Mouse (Mus musculus): ENCODE results near the gene 4930435E12Rik. TPM values are rescaled to one million over a fixed set of nuclear protein-coding genes. Genes with fewer than 3 reads are reported as not detected.

4930435E12Rik gene
- polyA plus RNA-seq, 1 experiment = not detected

DNA sequence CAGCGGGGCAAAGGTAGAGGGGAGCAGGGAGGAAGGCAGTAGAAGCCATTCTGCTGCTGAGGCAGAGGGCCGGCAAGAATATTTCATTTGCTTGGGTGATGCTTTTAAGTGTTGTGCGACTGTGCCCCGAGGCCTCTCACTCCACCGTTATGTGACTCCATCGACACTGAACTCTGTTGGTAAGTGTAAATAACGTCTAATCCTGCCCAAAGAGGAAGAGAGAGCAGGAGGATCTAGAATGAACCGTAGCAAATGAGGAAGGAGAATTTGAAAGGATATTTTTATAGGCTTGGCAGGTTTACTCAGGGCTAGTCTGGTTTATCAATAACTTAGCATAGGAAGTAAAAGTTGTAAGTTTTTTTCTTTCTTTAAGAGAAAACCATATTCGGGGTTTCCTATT, 59.0 kb downstream of the 4930435E12Rik start:
- Histone ChIP-seq H3K4me1 (ENCODE audit: control insufficient read depth, insufficient read depth, low read length) (no peaks in the 10 kb centered on the region), H3K4me3 (ENCODE audit: insufficient read depth, low read depth, low read length) (no peak overlapping the region), H3K27me3 (replicated peaks; ENCODE audit: control insufficient read depth, insufficient read depth, low read length) (no peaks in the 10 kb centered on the region), H3K36me3 (ENCODE audit: control insufficient read depth, insufficient read depth, low read length) (no peaks in the 10 kb centered on the region), H3K27ac (ENCODE audit: insufficient read depth, low read depth, low read length) (no peak overlapping the region)
- DNase-seq = no peak
- WGBS = 74% methylated on average over 9 of the region's 9 CpGs
- TF ChIP-seq POLR2A (IDR thresholded peaks at IDR 0.05; ENCODE audit: low read depth, low read length) = no peak
- TF ChIP-seq CTCF (conservative IDR thresholded peaks at IDR 0.05; ENCODE audit: insufficient read depth, insufficient read length, low read depth, low read length) = no peak

- H3K4me3 ChIP-seq (ENCODE audit: insufficient read depth, low read depth, low read length) = no peak overlapping the region
- H3K27ac ChIP-seq (ENCODE audit: insufficient read depth, low read depth, low read length) = no peak overlapping the region
- 93% methylated on average over 8 of the region's 8 CpGs for WGBS
- H3K4me1 ChIP-seq (ENCODE audit: control insufficient read depth, insufficient read depth, low read length) = 0 out of 2 replicates have a peak, but pooled peaks cover 2% of the 10 kb centered on the region
- TF ChIP-seq POLR2A (IDR thresholded peaks at IDR 0.05; ENCODE audit: low read depth, low read length) = no peak
- no peak for TF ChIP-seq CTCF (conservative IDR thresholded peaks at IDR 0.05; ENCODE audit: insufficient read depth, insufficient read length, low read depth, low read length)
- H3K27me3 ChIP-seq (replicated peaks; ENCODE audit: control insufficient read depth, insufficient read depth, low read length) = no peaks in the 10 kb centered on the region
- no peak for DNase-seq
- no peaks in the 10 kb centered on the region for H3K36me3 ChIP-seq (ENCODE audit: control insufficient read depth, insufficient read depth, low read length)
Observed at GRCm38 (mm10) chr16:38768386-38768785, 60.2 kb downstream of the 4930435E12Rik start.

- WGBS = 93% methylated on average over 8 of the region's 8 CpGs
- Histone ChIP-seq H3K4me1 (ENCODE audit: control insufficient read depth, insufficient read depth, low read length) (0 out of 2 replicates have a peak, but pooled peaks cover 3% of the 10 kb centered on the region), H3K36me3 (ENCODE audit: control insufficient read depth, insufficient read depth, low read length) (no peaks in the 10 kb centered on the region), H3K27ac (ENCODE audit: insufficient read depth, low read depth, low read length) (no peak overlapping the region), H3K27me3 (replicated peaks; ENCODE audit: control insufficient read depth, insufficient read depth, low read length) (no peaks in the 10 kb centered on the region), H3K4me3 (ENCODE audit: insufficient read depth, low read depth, low read length) (no peak overlapping the region)
- TF ChIP-seq POLR2A (IDR thresholded peaks at IDR 0.05; ENCODE audit: low read depth, low read length) (no peak), CTCF (conservative IDR thresholded peaks at IDR 0.05; ENCODE audit: insufficient read depth, insufficient read length, low read depth, low read length) (no peak)
- DNase-seq = no peak
Observed at GRCm38 (mm10) chr16:38767761-38768160, 60.8 kb downstream of the 4930435E12Rik start.

DNA sequence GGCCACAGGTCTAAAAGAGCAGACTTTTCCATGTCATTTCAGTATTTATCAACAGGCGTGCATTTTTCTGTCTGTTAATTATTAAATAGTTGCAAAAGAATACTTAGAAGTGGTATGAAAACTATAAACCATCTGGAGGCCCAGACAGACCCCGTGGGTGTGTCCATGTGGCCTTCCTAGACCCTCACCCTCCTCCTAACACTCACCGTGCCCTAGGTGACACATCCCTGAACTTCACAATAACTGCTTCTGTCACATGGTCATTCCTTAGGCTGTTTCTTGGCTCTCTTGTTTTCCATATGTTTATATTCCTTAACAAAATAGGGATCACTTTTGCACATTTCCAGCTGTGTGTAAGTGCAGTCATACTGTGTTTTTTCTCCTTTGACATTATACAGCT, 61.9 kb downstream of the 4930435E12Rik start:
- no peak overlapping the region for H3K27ac ChIP-seq (ENCODE audit: insufficient read depth, low read depth, low read length)
- no peak overlapping the region for H3K4me3 ChIP-seq (ENCODE audit: insufficient read depth, low read depth, low read length)
- TF ChIP-seq POLR2A (IDR thresholded peaks at IDR 0.05; ENCODE audit: low read depth, low read length) = no peak
- no peak for TF ChIP-seq CTCF (conservative IDR thresholded peaks at IDR 0.05; ENCODE audit: insufficient read depth, insufficient read length, low read depth, low read length)
- H3K27me3 ChIP-seq (replicated peaks; ENCODE audit: control insufficient read depth, insufficient read depth, low read length) = no peaks in the 10 kb centered on the region
- no peak for DNase-seq
- H3K4me1 ChIP-seq (ENCODE audit: control insufficient read depth, insufficient read depth, low read length) = 0 out of 2 replicates have a peak, but pooled peaks cover 3% of the 10 kb centered on the region
- no peaks in the 10 kb centered on the region for H3K36me3 ChIP-seq (ENCODE audit: control insufficient read depth, insufficient read depth, low read length)
- WGBS = 61% methylated on average over 3 of the region's 3 CpGs

- 0 out of 2 replicates have a peak overlapping the region, but pooled peaks have one; percentile 17 for H3K27ac ChIP-seq (ENCODE audit: insufficient read depth, low read depth, low read length)
- WGBS = 73% methylated on average over 4 of the region's 4 CpGs
- no peak for DNase-seq
- H3K4me1 ChIP-seq (ENCODE audit: control insufficient read depth, insufficient read depth, low read length) = peaks cover 4% of the 10 kb centered on the region; the same call in 1 of the 2 replicates
- H3K4me3 ChIP-seq (ENCODE audit: insufficient read depth, low read depth, low read length) = no peak overlapping the region
- H3K36me3 ChIP-seq (ENCODE audit: control insufficient read depth, insufficient read depth, low read length) = no peaks in the 10 kb centered on the region
- no peaks in the 10 kb centered on the region for H3K27me3 ChIP-seq (replicated peaks; ENCODE audit: control insufficient read depth, insufficient read depth, low read length)
- TF ChIP-seq CTCF (conservative IDR thresholded peaks at IDR 0.05; ENCODE audit: insufficient read depth, insufficient read length, low read depth, low read length) (no peak), POLR2A (IDR thresholded peaks at IDR 0.05; ENCODE audit: low read depth, low read length) (no peak)
Observed at GRCm38 (mm10) chr16:38763508-38763907, 65.0 kb downstream of the 4930435E12Rik start.

DNA sequence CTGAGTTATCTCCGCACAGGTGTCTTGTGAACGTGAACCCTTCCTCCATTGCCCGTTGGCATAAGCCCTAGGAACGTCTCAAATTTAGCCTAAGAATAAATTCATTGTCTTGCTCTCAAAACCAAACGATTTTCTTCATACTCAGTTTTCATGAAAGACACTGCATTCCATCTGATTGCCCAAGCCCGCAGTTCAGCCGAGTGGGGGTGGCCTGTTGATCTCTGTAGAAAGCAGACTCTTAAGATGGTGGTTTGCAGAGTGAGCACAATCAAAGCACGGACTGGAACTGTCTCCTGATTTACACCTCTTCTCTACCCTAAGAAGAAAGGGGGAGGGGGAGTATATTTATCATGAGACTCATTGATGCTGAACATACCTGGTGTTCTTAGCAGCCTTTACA, 66.1 kb downstream of the 4930435E12Rik start:
- H3K27ac ChIP-seq (ENCODE audit: insufficient read depth, low read depth, low read length) = no peak overlapping the region
- no peaks in the 10 kb centered on the region for H3K36me3 ChIP-seq (ENCODE audit: control insufficient read depth, insufficient read depth, low read length)
- H3K27me3 ChIP-seq (replicated peaks; ENCODE audit: control insufficient read depth, insufficient read depth, low read length) = no peaks in the 10 kb centered on the region
- H3K4me3 ChIP-seq (ENCODE audit: insufficient read depth, low read depth, low read length) = no peak overlapping the region
- peaks cover 5% of the 10 kb centered on the region; the same call in 1 of the 2 replicates for H3K4me1 ChIP-seq (ENCODE audit: control insufficient read depth, insufficient read depth, low read length)
- TF ChIP-seq POLR2A (IDR thresholded peaks at IDR 0.05; ENCODE audit: low read depth, low read length) (no peak), CTCF (conservative IDR thresholded peaks at IDR 0.05; ENCODE audit: insufficient read depth, insufficient read length, low read depth, low read length) (no peak)
- DNase-seq = no peak
- 62% methylated on average over 8 of the region's 8 CpGs for WGBS

Other genes starting within 250 kb of the 4930435E12Rik start
- 5.8 and 6.9 TPM in 2 replicates for gene Arhgap31, start 115.5 kb downstream of the 4930435E12Rik start, polyA plus RNA-seq (2012; rRNA removed)
- gene B4galt4, start 86.5 kb downstream of the 4930435E12Rik start, polyA plus RNA-seq (2012; rRNA removed) = 5.0 and 5.4 TPM in 2 replicates
- 5.3 and 7.4 TPM in 2 replicates for gene Upk1b, start 28.4 kb downstream of the 4930435E12Rik start, polyA plus RNA-seq (2012; rRNA removed)
- gene Igsf11, start 63.9 kb upstream of the 4930435E12Rik start, polyA plus RNA-seq (2012; rRNA removed) = 67.6 and 79.1 TPM in 2 replicates

Measured in kidney, adult 2 months (tissue).